19 mouse cellular contexts compared by ENCODE assay signal in genomic region chr1:59608125-59608762, GRCm38 (mm10).
DNase-seq lines count a peak whose midpoint lies in the region; ATAC-seq and TF ChIP-seq lines count a peak whose summit lies in the region.
"Had no signal": no experiment of that assay in that cellular context is flagged by ENCODE, and none has a peak within 500 bp of the region (broad histone marks: within the 10 kb centered on the region; RNA-seq: fewer than 3 reads in every experiment).

No protein-coding gene starts in this region.

- H3K36me3 ChIP-seq in thymus, adult 2 months (ENCODE audit: control insufficient read depth, insufficient read depth, low read length): no peaks in the 10 kb centered on the region
- no peaks in the 10 kb centered on the region for H3K36me3 ChIP-seq in E14TG2a.4 (ENCODE audit: insufficient read depth, low read length)
- H3K36me3 ChIP-seq in midbrain, embryonic 14.5 days (ENCODE audit: control insufficient read depth, insufficient read depth, low read length): no peaks in the 10 kb centered on the region
- H3K36me3 ChIP-seq: limb, embryonic 12.5 days; liver, embryonic 15.5 days; neural tube, embryonic 12.5 days had no signal

- peak overlapping the region; percentile 5 for H3K27ac ChIP-seq in thymus, adult 2 months (ENCODE audit: control insufficient read depth, insufficient read depth, low read length)
- no peak overlapping the region for H3K27ac ChIP-seq in midbrain, embryonic 14.5 days (replicated peaks; ENCODE audit: low read depth, low read length)
- H3K27ac ChIP-seq: forebrain, embryonic 13.5 days; hindbrain, embryonic 14.5 days; left cerebral cortex, adult 2 months; limb, embryonic 12.5 days; liver, embryonic 15.5 days; neural tube, embryonic 12.5 days had no signal

- no peak overlapping the region for H3K4me2 ChIP-seq in midbrain, embryonic 14.5 days (ENCODE audit: low read length)
- H3K4me2 ChIP-seq: forebrain, embryonic 13.5 days; hindbrain, embryonic 14.5 days; limb, embryonic 12.5 days; liver, embryonic 15.5 days; neural tube, embryonic 12.5 days had no signal

- H3K27me3 ChIP-seq in thymus, adult 2 months (ENCODE audit: control insufficient read depth, insufficient read depth, low read length): no peaks in the 10 kb centered on the region
- no peaks in the 10 kb centered on the region for H3K27me3 ChIP-seq in E14TG2a.4 (ENCODE audit: insufficient read depth, low read length)
- H3K27me3 ChIP-seq in midbrain, embryonic 14.5 days (ENCODE audit: control insufficient read depth, insufficient read depth, low read length): no peaks in the 10 kb centered on the region
- H3K27me3 ChIP-seq: forebrain, embryonic 13.5 days; limb, embryonic 12.5 days; liver, embryonic 15.5 days; neural tube, embryonic 12.5 days had no signal

- no peak for DNase-seq in thymus, adult 2 months
- no peak for DNase-seq in thymus, adult 18-20 months
- DNase-seq in induced T-regulatory cell, adult 2 months (ENCODE audit: low read depth): peak; percentile 89
- DNase-seq in midbrain, embryonic 14.5 days: no peak
- DNase-seq in layer of hippocampus, adult 9-10 months (ENCODE audit: low spot score): no peak
- DNase-seq in left cerebral cortex, postnatal 25 days (ENCODE audit: low spot score in 2 of 2): no peak
- DNase-seq: adrenal gland, postnatal 14 days; cerebellum, adult 2 months; kidney, adult 8-10 months; lung, postnatal 4 days; right cerebral cortex, postnatal 25 days had no signal

- TF ChIP-seq CTCF in thymus, adult 2 months (IDR thresholded peaks at IDR 0.05; ENCODE audit: borderline replicate concordance, control insufficient read depth, extremely low read depth, insufficient read depth, low read length, poor library complexity): no peak
- TF ChIP-seq CTCF in E14TG2a.4 (conservative IDR thresholded peaks at IDR 0.05; ENCODE audit: low read length): no peak

- no peak for ATAC-seq in midbrain, embryonic 14.5 days (ENCODE audit: low FRiP score, low TSS enrichment)
- ATAC-seq: forebrain, embryonic 13.5 days; midbrain, embryonic 16.5 days had no signal

- H3K4me1 ChIP-seq in thymus, adult 2 months (replicated peaks; ENCODE audit: control insufficient read depth, insufficient read depth, low read length): peaks cover 21% of the 10 kb centered on the region
- peaks cover 68% of the 10 kb centered on the region for H3K4me1 ChIP-seq in E14TG2a.4 (replicated peaks; ENCODE audit: low read depth, low read length)
- no peaks in the 10 kb centered on the region for H3K4me1 ChIP-seq in midbrain, embryonic 14.5 days (ENCODE audit: control insufficient read depth, insufficient read depth, low read length)
- H3K4me1 ChIP-seq: liver, embryonic 15.5 days; neural tube, embryonic 12.5 days had no signal

- WGBS in thymus, adult 2 months: 82% methylated on average over 7 of the region's 7 CpGs
- WGBS in midbrain, embryonic 14.5 days: 89% methylated on average over 7 of the region's 7 CpGs

- H3K4me3 ChIP-seq in thymus, adult 2 months (ENCODE audit: control insufficient read depth, insufficient read depth, low read length): no peak overlapping the region
- H3K4me3 ChIP-seq in E14TG2a.4 (replicated peaks; ENCODE audit: low read length): 0 out of 2 replicates have a peak overlapping the region, but pooled peaks have one; percentile 23
- no peak overlapping the region for H3K4me3 ChIP-seq in midbrain, embryonic 14.5 days (replicated peaks; ENCODE audit: low read depth, low read length)
- H3K4me3 ChIP-seq: forebrain, embryonic 13.5 days; left cerebral cortex, adult 2 months; limb, embryonic 12.5 days; liver, embryonic 15.5 days; neural tube, embryonic 12.5 days had no signal

- H3K9ac ChIP-seq in midbrain, embryonic 14.5 days (replicated peaks; ENCODE audit: low read length): no peak overlapping the region
- H3K9ac ChIP-seq: forebrain, embryonic 13.5 days; hindbrain, embryonic 14.5 days; limb, embryonic 12.5 days; liver, embryonic 15.5 days; neural tube, embryonic 12.5 days had no signal

- intact Hi-C loops in left cerebral cortex, postnatal 25 days (cut with DNase I): no loop called here

- TF ChIP-seq POLR2A in thymus, adult 2 months (IDR thresholded peaks at IDR 0.05; ENCODE audit: control insufficient read depth, extremely low read depth, insufficient read depth, low read length, poor library complexity): no peak

- no peaks in the 10 kb centered on the region for H3K9me3 ChIP-seq in E14TG2a.4 (ENCODE audit: low read length)
- no peaks in the 10 kb centered on the region for H3K9me3 ChIP-seq in midbrain, embryonic 14.5 days (ENCODE audit: control insufficient read depth, low read length)
- H3K9me3 ChIP-seq: forebrain, embryonic 13.5 days; limb, embryonic 12.5 days; liver, embryonic 15.5 days; neural tube, embryonic 12.5 days had no signal
